Mouse (Mus musculus) CH12F3 (cell line): ENCODE data around the gene Anapc15.

Source experiments
- in situ Hi-C: fragments of 300-500 bp; cut with MboI; formaldehyde crosslinking; loops from 2 replicates; pipeline ENCODE4 v1.14.3; 2020; ENCODE audit warnings: low sequenced_read_pairs

The Anapc15 gene

GRCm38 (mm10) chr7:101844186-101844585, 19.3 kb upstream of the Anapc15 start:
- in situ Hi-C loops, result no loop called here

- in situ Hi-C loops, result no loop called here
These were observed 15.6 kb upstream of the Anapc15 start for GRCm38 (mm10) chr7:101847934-101848333.

DNA sequence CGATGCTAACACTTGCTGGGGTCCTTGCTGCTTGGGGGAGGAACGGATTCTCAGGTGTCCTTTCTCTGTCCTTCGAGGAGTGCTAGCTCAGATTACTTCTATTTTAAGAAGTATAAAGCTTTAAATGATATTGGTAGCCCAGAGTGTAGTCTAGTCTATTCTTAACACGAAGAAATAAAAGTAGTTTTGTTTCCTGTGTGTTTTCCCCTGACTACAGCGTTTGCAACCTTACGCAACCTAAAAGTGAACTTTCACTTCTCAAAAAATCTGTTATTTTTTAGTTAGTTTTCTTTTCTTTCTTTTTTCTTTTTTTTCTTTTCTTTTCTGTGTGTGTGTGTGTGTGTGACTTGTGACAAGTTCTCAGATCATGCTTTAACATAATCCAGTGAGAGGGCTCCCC, 11.8 kb upstream of the Anapc15 start:
- in situ Hi-C loops, result no loop called here

GRCm38 (mm10) chr7:101852846-101853245, 10.7 kb upstream of the Anapc15 start:
- in situ Hi-C loops, result no loop called here

DNA sequence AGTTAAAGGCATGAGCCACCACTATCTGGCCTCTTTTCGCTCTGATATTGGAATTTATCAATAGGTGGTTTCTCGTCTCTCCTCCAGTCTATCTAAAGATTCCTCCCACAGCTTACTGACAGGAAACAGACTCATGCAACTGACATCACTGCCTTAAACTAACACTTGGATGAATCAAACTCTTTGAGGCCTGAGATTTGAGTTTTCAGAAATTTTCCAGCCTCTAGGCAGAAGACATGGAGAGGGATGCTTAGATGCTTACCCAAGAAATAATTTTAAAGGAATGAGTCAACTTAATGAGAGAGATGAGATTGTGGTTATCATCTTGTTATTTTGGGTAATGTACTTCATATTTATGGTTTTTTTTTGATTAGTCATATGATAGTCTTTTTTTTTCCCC, 9.7 kb upstream of the Anapc15 start:
- in situ Hi-C loops, result no loop called here

DNA sequence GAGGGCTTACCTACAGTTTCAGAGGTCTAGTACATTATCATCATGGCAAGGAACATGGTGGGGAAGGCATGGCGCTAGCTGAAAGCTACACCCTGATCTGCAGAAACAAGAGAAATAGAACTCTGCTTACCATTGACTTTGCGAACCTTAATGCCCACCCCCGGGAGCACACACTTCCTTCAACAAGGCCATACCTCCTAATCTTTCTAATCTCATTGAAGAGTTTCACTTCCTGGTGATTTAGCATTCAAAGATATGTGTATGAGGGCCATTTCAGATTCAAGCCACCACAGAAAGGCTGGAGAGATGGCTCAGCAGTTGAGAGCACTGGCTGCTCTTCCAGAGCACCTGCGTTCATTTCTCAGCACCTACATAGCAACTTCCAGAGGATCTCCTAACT, 6.4 kb upstream of the Anapc15 start, which contains the start of gene Folr2:
Gene Folr2 (minus strand): TSS at position 101 of the 400 bp plus-strand sequence.
- in situ Hi-C loops, result no loop called here

DNA sequence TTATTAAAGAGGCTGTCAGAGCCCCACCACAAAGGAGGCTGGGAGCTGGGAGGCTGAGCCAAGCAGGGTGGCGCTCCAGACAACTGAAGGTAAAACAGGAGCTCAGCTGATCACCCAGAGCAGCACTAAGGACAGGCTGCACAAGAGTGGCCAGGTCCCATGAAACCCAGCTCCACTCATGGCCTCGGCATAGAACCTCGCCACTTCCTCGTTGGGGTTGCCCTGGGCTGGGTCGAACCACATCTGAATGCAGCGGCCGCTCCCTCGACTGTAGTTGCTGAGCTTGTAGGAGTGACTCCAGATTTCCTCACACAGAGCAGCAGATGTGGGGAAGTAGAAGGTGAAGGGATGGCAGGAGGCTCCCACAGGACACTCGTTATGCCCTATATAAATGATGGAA, 5.2 kb upstream of the Anapc15 start:
- in situ Hi-C loops, result no loop called here

DNA sequence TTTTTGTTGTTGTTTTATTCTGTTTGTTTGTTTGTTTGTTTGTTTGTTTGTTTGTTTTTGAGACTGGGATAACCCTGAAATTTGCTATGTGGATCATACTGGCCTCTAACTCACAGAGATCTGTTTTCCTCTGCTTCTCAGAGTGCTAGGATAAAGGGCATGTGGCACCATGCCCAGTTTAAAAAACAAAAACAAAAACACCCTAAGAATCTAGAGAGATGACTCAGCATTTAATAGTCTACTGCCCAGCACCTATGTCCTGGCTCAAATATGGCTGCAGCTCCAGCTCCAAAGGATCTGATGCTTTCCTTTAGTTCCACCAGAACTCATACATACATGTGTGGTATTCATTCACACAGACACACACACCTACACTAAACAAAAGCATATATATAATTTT, 2.5 kb upstream of the Anapc15 start:
- in situ Hi-C loops, result no loop called here

DNA sequence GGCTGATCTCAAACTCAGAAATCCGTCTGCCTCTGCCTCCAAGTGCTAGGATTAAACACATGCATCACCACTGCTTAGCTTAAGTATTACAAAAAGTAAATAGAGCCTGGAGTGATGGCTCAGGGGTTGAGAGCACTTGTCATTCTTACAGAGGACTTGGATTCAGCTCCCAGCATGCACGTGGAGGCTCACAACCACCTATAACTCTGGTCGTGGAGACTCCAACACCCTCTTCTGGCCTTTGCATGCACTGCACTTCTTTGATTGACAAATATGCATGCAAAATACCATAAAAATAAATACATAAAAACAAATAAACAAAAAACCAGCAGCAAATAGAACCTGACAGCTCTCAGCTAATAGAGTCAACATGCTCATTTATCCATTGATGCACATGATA, 1.2 kb upstream of the Anapc15 start:
- in situ Hi-C loops, result no loop called here

GRCm38 (mm10) chr7:101866491-101867265, 3.2 kb downstream of the Anapc15 start:
- in situ Hi-C loops, result no loop called here

- in situ Hi-C loops, result no loop called here
These were observed 4.0 kb downstream of the Anapc15 start for GRCm38 (mm10) chr7:101867482-101867881.

DNA sequence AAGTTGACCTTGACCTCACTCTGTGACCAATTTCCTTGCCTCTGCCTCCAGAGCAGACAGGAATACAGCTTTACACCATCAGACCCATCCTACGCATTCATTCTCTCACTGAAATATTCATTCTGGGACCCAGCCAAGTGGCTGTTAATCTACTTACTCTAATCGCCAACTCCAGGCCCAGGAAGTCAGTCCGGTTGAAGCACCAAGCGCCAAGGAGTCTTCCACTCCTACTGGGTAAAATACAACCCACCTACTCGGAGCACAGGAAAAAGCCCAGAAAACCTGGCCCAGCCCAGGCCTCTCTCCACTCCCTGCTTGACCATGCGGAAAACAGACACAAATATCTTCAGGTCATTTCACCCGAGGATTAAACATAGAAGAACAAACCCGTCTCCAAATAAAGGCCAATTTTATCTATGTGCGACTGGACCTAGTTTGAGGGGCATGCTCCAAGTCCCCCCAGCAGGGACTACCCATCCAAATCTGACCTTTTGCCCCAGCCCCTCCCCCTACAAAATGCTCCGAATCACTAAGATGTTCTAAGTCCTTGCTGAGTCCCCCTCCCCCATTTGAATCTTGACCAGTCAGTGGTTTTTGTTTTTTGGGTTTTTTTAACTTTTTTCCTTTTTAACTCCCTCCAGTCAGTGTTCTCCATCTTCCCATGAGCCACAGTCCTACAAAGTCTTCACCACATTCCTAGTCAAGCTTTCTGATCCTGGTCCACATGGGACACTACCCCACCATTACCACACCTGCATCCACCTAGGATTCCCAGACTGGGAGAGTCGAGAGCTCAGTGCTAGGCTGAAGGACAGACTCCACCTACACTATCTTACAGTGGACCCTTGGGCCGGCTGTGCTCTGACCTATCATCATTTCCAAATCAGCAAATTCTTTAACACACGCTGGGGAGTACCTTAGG, 5.0 kb downstream of the Anapc15 start:
- in situ Hi-C loops, result no loop called here

GRCm38 (mm10) chr7:101869163-101869500, 5.6 kb downstream of the Anapc15 start:
- in situ Hi-C loops, result no loop called here

GRCm38 (mm10) chr7:101870629-101871028, 7.1 kb downstream of the Anapc15 start, which contains the start of gene Folr1:
Gene Folr1, minus strand, starts transcription at chr7:101870788.
- in situ Hi-C loops, result no loop called here

DNA sequence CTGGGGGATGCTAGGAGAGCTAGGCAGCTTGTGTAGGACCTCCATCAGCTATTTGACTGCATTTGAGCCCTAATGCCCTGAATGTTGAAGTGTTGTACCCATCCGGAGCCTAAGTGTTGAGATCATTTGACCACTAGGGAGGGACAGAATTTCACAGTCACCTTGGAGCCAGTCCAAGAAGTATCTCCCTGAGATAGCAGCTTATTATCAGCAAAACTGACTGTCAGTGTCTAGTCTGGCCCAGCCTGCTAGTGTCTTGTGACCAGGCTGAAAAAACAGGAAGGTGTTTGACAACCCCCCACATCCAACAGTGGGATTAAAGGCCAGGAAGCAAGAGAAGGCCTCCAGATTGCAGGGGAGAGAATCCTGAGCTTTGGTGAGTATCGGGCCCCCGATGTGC, 7.8 kb downstream of the Anapc15 start:
- in situ Hi-C loops, result no loop called here

GRCm38 (mm10) chr7:101875978-101876377, 12.5 kb downstream of the Anapc15 start:
- in situ Hi-C loops, result no loop called here

GRCm38 (mm10) chr7:101880855-101881254, 17.3 kb downstream of the Anapc15 start:
- in situ Hi-C loops, result no loop called here

DNA sequence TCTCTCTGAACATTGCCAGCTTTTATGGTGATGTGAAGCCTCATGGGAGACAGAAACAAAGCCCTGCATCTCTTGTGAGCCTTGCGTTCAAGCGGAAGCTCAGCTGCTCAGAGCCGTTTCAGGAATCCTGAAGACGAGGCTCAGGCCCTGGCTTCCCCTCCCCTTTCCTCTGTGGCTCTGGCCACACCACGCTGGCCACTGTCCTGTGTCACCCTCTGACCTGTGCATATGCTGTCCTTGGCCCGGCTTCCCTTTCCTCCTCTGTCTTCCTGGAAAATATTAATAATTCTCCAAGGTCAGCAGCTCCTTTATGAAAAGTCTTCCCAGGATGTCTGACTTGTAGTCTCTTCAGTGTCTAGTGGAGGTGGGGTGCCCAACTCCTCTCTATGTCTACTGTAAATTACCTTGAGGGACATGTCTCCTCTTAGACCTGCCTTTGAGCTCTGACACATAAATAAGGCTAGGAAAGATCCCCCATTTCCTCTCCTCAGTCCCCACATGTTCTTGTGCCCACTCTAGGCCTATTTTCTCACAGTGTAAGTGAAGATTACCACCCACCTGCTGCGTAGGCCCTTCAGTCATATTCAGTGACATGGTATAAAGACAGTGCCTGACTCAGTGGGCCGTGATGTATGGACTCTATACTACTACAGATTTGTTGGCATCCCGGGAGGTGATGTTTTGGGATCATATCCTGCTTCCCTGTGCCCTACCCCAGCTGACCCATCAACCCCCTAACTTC, 19.1 kb downstream of the Anapc15 start:
- in situ Hi-C loops, result no loop called here

GRCm38 (mm10) chr7:101884160-101884559, 20.6 kb downstream of the Anapc15 start:
- in situ Hi-C loops, result no loop called here

DNA sequence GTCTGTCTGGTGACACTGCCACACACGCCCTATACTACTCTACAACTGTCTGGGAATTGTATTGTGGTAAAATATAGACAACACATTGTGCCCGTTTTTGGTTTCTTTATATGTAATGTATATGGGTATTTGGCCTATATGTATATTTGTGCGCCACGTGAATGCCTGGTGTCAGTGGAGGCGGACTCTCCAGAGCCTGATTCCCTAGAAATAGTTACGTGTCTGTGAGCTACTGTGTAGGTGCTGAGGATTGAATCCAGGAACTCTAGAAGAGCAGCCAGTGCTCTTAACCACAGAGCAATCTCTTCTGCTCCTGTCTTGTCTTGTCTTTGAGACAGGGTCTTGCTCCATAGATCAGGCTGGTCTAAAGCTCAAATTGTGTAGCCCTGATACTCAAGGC, 22.8 kb downstream of the Anapc15 start:
- in situ Hi-C loops, result no loop called here

GRCm38 (mm10) chr7:101888460-101888859, 24.9 kb downstream of the Anapc15 start:
- in situ Hi-C loops, result no loop called here
